Mouse (Mus musculus) embryonic facial prominence, embryonic 10.5 days (tissue): Measurements from ENCODE around the gene Chtop. TPM values are rescaled to one million over a fixed set of nuclear protein-coding genes. Genes with fewer than 3 reads are reported as not detected.

Experiments used
- DNase-seq: peaks from one replicate; pipeline ENCODE4 v3.0.0-alpha.2; 2017; ENCODE audit warnings: low spot score
- H3K27ac ChIP-seq: fragments of 300-500 bp; sonication (generic); replicated peaks from 2 replicates; pipeline ENCODE4 v1.5.1; 2016; ENCODE audit warnings: mild to moderate bottlenecking
- H3K27me3 ChIP-seq: fragments of 300-500 bp; sonication (generic); replicated peaks from 2 replicates; pipeline ENCODE4 v1.6.1; 2016; ENCODE audit warnings: low read depth, mild to moderate bottlenecking; ENCODE audit not compliant: poor library complexity, severe bottlenecking
- H3K36me3 ChIP-seq: fragments of 300-500 bp; sonication (generic); replicated peaks from 2 replicates; pipeline ENCODE4 v1.6.1; 2016; ENCODE audit warnings: mild to moderate bottlenecking, moderate library complexity
- H3K4me1 ChIP-seq: fragments of 300-500 bp; sonication (generic); 2 replicates; pipeline ENCODE4 v1.6.1; 2016
- H3K4me3 ChIP-seq: fragments of 300-500 bp; sonication (generic); 2 replicates; pipeline ENCODE4 v1.5.1; 2016; ENCODE audit warnings: mild to moderate bottlenecking, moderate library complexity
- H3K9me3 ChIP-seq: fragments of 300-500 bp; sonication (generic); 2 replicates; pipeline ENCODE4 v1.6.1; 2016; ENCODE audit warnings: mild to moderate bottlenecking
- WGBS: fragments of 180-500 bp; shearing (Covaris S2); methylation state at CpG from one replicate; pipeline ENCODE4 v1.1.7; 2016; 5-methylcytosine and 5-hydroxymethylcytosine counted together
- polyA plus RNA-seq: library from polyadenylated mRNA; unstranded; fragments of >200 nt; fragmentation: Nextera tagmentation; extraction: Ambion mirVana; gene quantifications from 2 replicates; pipeline ENCODE4 v1.2.1, GENCODE M21; 2016

The Chtop gene
- polyA plus RNA-seq, 1 experiment from 2014 or later: 188 TPM

DNA sequence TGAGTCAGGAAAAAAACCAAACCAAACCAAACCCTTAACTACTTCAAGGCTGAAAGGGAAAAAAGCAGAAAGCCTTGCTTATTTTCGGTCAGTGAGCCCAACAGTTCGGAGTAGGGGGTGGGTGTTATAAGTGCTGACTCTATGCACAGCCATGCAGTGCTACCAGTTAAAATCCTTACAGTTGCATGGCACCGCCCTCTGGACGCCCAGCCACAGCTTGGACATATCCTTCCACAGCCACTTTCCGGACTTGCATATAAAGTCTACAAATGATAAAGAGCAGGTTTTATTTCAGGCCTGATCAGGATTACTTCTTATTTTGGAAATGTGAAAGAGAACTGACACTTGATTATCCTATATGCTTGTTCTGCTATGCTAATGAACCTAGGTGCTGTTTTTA is 4.1 kb downstream of the Chtop start:
- H3K36me3 ChIP-seq: peaks cover 75% of the 10 kb centered on the region
- H3K4me3 ChIP-seq: no peak overlapping the region
- WGBS: 94% methylated on average over 5 of the region's 5 CpGs

GRCm38 (mm10) chr3:90503444-90503843 is 5.9 kb downstream of the Chtop start:
- no peak overlapping the region for H3K27ac ChIP-seq
- no peak overlapping the region for H3K4me3 ChIP-seq
- peaks cover 93% of the 10 kb centered on the region for H3K36me3 ChIP-seq
- 86% methylated on average over 4 of the region's 4 CpGs for WGBS
- H3K9me3 ChIP-seq: no peaks in the 10 kb centered on the region
- H3K27me3 ChIP-seq: no peaks in the 10 kb centered on the region
- H3K4me1 ChIP-seq: peaks cover 13% of the 10 kb centered on the region
- no peak for DNase-seq

More for the DNA sequence above, 4.1 kb downstream of the Chtop start:
- Histone ChIP-seq H3K27me3 (no peaks in the 10 kb centered on the region), H3K27ac (no peak overlapping the region), H3K9me3 (no peaks in the 10 kb centered on the region), H3K4me1 (peaks cover 13% of the 10 kb centered on the region)
- no peak for DNase-seq

DNA sequence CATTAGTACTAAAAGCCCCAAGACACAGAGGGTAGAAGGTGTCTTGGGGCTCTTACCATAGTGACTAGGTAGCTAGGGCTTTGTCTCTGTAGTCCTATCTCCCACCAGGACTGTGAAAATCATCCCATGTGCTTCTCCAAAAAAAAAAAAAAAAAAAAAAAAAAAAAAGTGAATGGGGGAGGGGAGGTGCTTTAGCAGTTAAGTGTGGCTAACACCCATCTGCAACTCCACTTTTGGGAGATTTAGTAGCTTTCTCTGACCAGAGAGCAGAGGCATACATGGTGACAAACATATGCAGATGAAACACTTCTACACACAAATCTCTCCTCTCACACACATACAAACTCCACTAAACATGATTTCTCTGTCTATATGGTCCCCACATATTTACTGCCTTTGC is 11.7 kb downstream of the Chtop start:
- no peak overlapping the region for H3K4me3 ChIP-seq
- DNase-seq: no peak
- no peaks in the 10 kb centered on the region for H3K27me3 ChIP-seq
- no peak overlapping the region for H3K27ac ChIP-seq
- H3K36me3 ChIP-seq: peaks cover 78% of the 10 kb centered on the region
- no peaks in the 10 kb centered on the region for H3K9me3 ChIP-seq
- H3K4me1 ChIP-seq: no peaks in the 10 kb centered on the region

- 93% methylated on average over 7 of the region's 7 CpGs for whole genome bisulfite sequencing
- H3K9me3 ChIP-seq: no peaks in the 10 kb centered on the region
These were observed 13.3 kb downstream of the Chtop start for GRCm38 (mm10) chr3:90495850-90496525.

DNA sequence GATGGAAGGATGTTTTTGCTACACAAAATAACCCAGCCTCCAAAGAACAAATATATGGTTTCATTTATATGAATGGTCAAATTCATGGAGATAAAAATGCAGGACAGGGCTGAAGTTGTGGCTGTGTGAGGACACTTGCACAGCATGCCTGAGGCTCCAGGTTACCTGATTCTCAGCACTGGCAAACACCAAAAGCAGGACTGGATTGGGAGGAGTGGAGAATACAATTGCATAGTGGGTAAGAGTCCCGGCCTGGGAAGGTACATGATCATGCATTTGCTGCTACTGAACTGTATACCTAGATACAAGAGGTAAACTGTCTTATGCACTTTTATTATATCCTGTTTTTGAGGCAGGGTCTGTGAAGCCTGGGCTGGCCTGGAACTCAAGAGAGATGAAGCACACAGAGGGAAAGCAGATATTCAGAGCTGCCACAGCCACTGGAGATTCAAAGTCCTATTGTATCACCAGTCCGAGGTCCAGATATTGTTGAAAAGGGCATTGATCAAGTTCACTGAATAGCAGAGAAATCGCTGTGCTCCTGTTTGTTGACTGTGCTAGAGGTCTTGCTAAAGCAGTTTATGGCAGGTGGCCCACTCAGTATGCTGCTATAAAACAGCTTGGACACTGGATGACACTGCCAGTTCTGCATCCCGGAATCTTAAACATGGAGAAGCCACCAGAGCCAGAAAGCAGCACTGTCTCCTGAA is 15.3 kb downstream of the Chtop start:
- peaks cover 50% of the 10 kb centered on the region for H3K36me3 ChIP-seq
- DNase-seq: no peak
- peaks cover 7% of the 10 kb centered on the region for H3K4me1 ChIP-seq
- 67% methylated on average over 4 of the region's 4 CpGs for WGBS
- H3K27ac ChIP-seq: no peak overlapping the region
- no peaks in the 10 kb centered on the region for H3K27me3 ChIP-seq
- no peaks in the 10 kb centered on the region for H3K9me3 ChIP-seq
- no peak overlapping the region for H3K4me3 ChIP-seq

More at GRCm38 (mm10) chr3:90495850-90496525, 13.3 kb downstream of the Chtop start:
- Histone ChIP-seq H3K4me1 (no peaks in the 10 kb centered on the region), H3K36me3 (peaks cover 62% of the 10 kb centered on the region), H3K27me3 (no peaks in the 10 kb centered on the region), H3K27ac (no peak overlapping the region), H3K4me3 (no peak overlapping the region)
- no peak for DNase-seq

- no peak for DNase-seq
- Histone ChIP-seq H3K9me3 (no peaks in the 10 kb centered on the region), H3K27ac (no peak overlapping the region), H3K36me3 (peaks cover 50% of the 10 kb centered on the region), H3K27me3 (no peaks in the 10 kb centered on the region), H3K4me3 (0 out of 2 replicates have a peak overlapping the region, but pooled peaks have one; percentile 67), H3K4me1 (peaks cover 7% of the 10 kb centered on the region)
- WGBS: 35% methylated on average over 2 of the region's 2 CpGs
These were observed 17.9 kb downstream of the Chtop start for GRCm38 (mm10) chr3:90491350-90491749.

DNA sequence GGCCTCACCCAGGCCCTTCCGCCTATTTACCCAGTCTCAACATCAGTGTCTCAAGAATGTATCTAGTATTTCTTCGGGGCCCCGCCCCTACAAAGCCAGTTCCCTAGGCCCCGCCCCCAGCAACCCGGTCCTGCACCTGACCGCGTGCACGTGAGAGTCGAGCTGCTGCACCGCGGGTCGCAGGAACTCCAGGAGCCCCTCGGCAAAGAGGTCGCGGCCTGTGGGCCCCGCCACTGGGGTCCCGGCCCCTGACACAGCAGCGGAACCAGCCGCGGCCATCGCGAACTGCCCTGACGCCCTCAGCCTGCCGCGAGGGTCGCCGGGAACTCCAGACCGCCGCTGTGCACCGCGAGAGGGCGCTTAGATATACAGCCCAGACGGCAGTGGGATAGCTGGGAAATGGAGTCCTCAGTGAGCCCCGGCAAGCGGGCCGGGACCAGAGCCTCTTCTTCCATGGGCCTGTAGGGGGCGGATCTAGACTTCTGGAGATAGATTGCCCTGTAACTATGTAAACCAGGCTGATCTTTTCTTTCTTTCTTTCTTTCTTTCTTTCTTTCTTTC is 18.5 kb downstream of the Chtop start, which contains the start of gene Snapin:
Gene Snapin, minus strand, starts transcription at position 338 of the 561 bp plus-strand sequence.
- H3K27ac ChIP-seq: peak within 1 kb of the TSS; percentile 88
- no peaks in the 10 kb centered on the region for H3K9me3 ChIP-seq
- peak; percentile 96 for DNase-seq
- under 1% methylated on average over 37 of the region's 37 CpGs for WGBS
- H3K27me3 ChIP-seq: no peaks in the 10 kb centered on the region
- peaks cover 7% of the 10 kb centered on the region for H3K4me1 ChIP-seq
- H3K36me3 ChIP-seq: peaks cover 50% of the 10 kb centered on the region
- peak within 1 kb of the TSS; percentile 67 for H3K4me3 ChIP-seq

DNA sequence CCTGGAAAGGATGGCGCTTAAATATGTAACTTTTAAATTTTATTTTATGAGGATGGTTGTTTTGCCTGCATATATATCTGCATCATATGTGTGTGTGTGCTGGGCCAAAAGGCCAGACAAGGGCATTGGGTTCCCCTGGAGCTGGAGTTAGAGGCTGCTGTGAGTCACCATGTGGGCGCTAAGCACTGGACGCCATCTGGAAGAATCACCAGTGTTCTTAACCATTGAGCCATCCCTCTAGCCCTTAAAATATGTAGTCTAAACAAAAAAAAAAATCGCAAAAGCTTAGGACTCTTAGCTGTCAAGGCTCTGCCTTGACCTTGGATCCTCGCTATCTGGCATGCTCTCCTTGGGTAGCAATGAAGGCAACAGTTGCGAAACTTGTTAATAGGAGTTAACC is 20.7 kb downstream of the Chtop start:
- peaks cover 7% of the 10 kb centered on the region for H3K4me1 ChIP-seq
- no peak overlapping the region for H3K27ac ChIP-seq
- H3K9me3 ChIP-seq: no peaks in the 10 kb centered on the region
- H3K4me3 ChIP-seq: no peak overlapping the region
- no peak for DNase-seq
- WGBS: 89% methylated on average over 6 of the region's 6 CpGs
- H3K36me3 ChIP-seq: peaks cover 61% of the 10 kb centered on the region
- no peaks in the 10 kb centered on the region for H3K27me3 ChIP-seq

GRCm38 (mm10) chr3:90486998-90487397 is 22.3 kb downstream of the Chtop start:
- 87% methylated on average over 5 of the region's 5 CpGs for WGBS
- Histone ChIP-seq H3K9me3 (no peaks in the 10 kb centered on the region), H3K27me3 (no peaks in the 10 kb centered on the region), H3K27ac (no peak overlapping the region), H3K4me1 (peaks cover 7% of the 10 kb centered on the region), H3K36me3 (peaks cover 76% of the 10 kb centered on the region), H3K4me3 (no peak overlapping the region)
- DNase-seq: no peak

- Histone ChIP-seq H3K36me3 (peaks cover 39% of the 10 kb centered on the region), H3K27ac (peak within 1 kb of the TSS; percentile 96), H3K9me3 (no peaks in the 10 kb centered on the region), H3K4me1 (peaks cover 10% of the 10 kb centered on the region), H3K27me3 (no peaks in the 10 kb centered on the region), H3K4me3 (peak within 1 kb of the TSS; percentile 78)
- DNase-seq: peak; percentile 96
- under 1% methylated on average over 45 of the region's 45 CpGs for WGBS
These were observed 33.3 kb downstream of the Chtop start, which contains the start of gene Ilf2 for GRCm38 (mm10) chr3:90475831-90476611. TSS of gene Ilf2 (plus strand) at chr3:90476126.

DNA sequence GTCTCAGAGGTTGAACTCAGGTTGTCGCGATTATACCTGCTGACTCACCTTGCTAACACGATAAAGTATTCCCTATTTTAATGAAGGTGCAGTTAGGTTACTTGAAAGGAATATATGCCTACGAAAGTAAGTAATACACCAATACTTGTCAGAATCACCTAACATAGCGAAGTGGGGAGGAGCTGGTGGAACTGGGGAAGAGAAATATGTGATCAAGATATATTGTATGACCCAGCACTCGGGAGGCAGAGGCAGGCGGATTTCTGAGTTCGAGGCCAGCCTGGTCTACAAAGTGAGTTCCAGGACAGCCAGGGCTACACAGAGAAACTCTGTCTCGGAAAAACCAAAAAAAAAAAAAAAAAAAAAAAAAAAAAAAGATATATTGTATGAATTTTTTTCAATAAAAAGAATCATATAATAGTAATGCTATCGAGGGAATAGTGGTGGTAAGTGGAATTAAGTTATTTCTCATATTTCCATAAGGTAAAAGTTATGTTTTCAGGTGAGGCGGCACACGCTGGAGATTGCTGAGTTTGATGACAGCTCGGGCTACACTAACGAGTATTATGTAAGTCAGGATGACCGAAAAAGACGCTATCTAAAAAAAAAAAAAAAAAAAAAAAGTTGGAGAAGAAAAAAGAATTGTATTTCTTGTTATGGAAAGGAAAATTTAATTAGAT is 34.0 kb downstream of the Chtop start:
- WGBS: 44% methylated on average over 16 of the region's 16 CpGs
- H3K4me3 ChIP-seq: peak overlapping the region; percentile 78; the same call in 1 of the 2 replicates

GRCm38 (mm10) chr3:90472213-90472612 is 37.1 kb downstream of the Chtop start:
- 32% methylated on average over 3 of the region's 3 CpGs for WGBS
- DNase-seq: no peak
- no peaks in the 10 kb centered on the region for H3K9me3 ChIP-seq

More for the DNA sequence above, 34.0 kb downstream of the Chtop start:
- Histone ChIP-seq H3K9me3 (no peaks in the 10 kb centered on the region), H3K27me3 (no peaks in the 10 kb centered on the region), H3K36me3 (peaks cover 32% of the 10 kb centered on the region), H3K27ac (no peak overlapping the region), H3K4me1 (peaks cover 10% of the 10 kb centered on the region)
- DNase-seq: no peak

More at GRCm38 (mm10) chr3:90472213-90472612, 37.1 kb downstream of the Chtop start:
- H3K27ac ChIP-seq: no peak overlapping the region
- no peak overlapping the region for H3K4me3 ChIP-seq
- H3K36me3 ChIP-seq: peaks cover 1% of the 10 kb centered on the region
- H3K4me1 ChIP-seq: peaks cover 4% of the 10 kb centered on the region
- no peaks in the 10 kb centered on the region; the same call in 1 of the 2 replicates for H3K27me3 ChIP-seq
